Mouse (Mus musculus): ENCODE measurements around the gene Drc3.

GRCm38 (mm10) chr11:60306834-60307233, 46.3 kb upstream of the Drc3 start:
- TF ChIP-seq CTCF (IDR thresholded peaks at IDR 0.05; ENCODE audit: low read depth, low read length) (peak; percentile 38), POLR2A (IDR thresholded peaks at IDR 0.05; ENCODE audit: insufficient read depth, low read length) (no peak)

Measured in ES-Bruce4 (cell line).